Mouse (Mus musculus) gastrocnemius, postnatal 10 days (tissue): ENCODE data around the gene Mptx2. TPM values are rescaled to one million over a fixed set of nuclear protein-coding genes. Genes with fewer than 3 reads are reported as not detected.
"Not testable (repeated sequence)": the region's sequence is repeated elsewhere in the genome, so short reads cannot be mapped to it uniquely, and the experiment has no call there.

Experiments
- DNase-seq: peaks from one replicate; pipeline ENCODE4 v3.0.0; 2021; ENCODE audit warnings: mixed read lengths
- long read RNA-seq, 2 experiments: library from polyadenylated mRNA; stranded (forward); transcript quantifications; one replicate each; pipeline ENCODE4 v2.0.0; 2021
- total RNA-seq, 2 experiments: library from RNA; stranded (reverse); gene quantifications; 2 replicates each; pipeline ENCODE4 v1.2.3; 2021

Mptx2 gene
- total RNA-seq: not detected
- long read RNA-seq, experiment 1: 0 reads
- long read RNA-seq, experiment 2: 0 reads

DNA sequence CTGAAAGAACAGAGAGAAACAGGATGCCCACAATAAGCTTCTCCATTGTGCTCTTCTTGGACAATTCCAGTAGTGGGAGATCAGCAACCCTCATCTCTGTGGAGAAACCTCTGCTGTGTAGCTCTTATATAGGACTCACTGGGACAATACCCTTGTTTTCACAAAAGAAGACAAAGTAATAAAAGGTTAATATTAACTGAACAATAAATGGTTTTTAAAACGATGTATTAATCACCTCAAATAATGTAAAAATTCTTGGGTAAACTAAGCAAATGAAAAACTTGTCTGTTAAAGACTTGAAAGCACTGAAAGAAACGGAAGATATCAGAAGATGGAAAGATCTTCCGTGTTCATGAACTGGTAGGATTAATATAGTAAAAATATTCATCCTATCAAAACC lies at the start of gene Mptx2:
TSS of gene Mptx2 (minus strand) at position 101 of the 400 bp plus-strand sequence.
- DNase-seq: no peak

DNA sequence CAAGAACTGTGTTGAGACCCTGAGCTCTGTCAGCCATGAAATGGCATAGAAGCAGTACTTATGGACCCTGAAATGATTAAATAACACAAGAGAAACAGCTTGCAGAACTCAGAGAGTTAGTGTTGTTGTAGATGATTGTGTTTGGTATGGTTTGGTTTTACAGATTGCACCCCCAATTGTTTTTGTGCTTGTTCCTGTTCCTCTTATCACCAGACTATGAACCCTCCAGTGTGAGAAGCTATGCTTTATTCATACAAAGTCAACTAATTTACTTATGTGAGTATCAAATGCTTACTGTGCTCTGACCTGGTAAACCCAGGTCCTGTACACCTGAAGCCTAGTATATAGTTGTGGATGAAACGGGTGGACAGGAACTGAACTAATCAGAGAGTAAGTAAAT lies 49.0 kb upstream of the Mptx2 start:
- no peak for DNase-seq

DNA sequence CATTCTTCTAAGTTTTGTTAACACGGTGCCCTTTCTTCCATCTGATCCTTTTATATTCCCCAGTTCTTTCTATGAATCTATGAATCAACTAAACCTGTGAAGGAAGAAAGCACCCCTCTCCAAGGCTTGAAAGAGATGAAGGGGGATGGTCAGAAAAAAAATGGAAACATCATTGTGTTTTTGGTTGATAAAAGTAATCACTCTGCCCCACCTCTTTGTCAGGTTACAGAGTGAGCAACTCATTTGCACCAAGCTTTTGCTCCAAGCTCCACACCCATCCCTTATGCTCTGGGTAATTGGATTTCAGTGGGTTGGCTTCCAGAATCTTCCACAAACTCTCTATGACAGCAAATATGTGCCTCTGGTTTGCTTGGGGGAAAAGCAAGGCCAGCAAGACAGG lies 47.8 kb upstream of the Mptx2 start:
- DNase-seq: no peak

DNA sequence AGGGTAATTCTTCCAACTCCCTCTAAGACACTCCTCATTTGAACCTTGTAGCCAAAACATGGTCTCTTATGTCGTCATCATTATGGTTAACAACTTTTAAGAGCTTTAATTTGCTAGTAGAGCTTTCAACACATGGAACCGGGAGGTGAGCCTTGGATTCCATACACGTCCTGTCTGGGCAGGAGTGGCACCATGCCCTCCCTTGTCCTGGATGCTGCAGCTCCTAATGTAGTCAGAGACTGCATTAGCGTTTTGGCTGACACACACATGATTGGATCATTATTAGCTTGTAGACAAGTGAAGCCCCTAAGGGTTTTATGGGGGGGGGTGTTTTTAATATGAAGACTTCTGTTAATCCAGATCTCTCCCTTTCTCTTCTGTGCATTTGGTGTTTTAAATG lies 47.4 kb upstream of the Mptx2 start:
- no peak for DNase-seq

DNA sequence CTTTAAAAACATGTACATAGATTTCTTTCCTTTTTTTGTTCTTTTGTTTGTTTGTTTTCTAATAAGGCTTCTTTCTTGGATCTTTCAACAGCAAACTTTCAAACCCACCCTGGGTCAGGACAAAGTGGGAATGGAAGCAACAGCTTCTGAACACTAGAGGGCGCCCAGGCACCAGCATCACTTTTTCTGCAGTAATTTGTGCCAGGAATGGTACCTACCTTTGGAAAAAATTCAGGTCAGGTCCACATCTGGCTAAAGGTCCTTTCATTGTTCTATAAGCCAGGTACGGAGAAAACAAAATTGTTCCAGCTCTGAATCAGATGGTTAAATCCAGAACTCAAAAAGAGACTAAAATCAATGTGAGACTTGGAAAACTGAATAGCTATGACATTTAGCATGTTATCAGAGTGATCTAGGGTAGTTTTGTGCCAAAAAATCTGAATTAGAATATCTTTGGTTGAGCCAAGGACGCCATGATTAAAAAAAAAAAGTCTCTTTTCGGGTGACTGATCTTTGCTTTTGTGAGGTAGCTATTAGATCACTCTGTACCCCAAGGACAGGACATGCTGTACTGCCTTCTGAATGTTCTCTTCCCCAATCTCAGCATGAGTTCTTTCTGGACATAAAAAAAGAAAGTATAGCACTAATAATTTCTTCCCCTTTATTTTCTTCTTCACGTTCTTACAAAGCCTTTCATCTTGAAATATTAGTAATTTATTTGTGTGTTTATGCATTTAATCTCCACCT lies 46.4 kb upstream of the Mptx2 start:
- peak; percentile 22 for DNase-seq

DNA sequence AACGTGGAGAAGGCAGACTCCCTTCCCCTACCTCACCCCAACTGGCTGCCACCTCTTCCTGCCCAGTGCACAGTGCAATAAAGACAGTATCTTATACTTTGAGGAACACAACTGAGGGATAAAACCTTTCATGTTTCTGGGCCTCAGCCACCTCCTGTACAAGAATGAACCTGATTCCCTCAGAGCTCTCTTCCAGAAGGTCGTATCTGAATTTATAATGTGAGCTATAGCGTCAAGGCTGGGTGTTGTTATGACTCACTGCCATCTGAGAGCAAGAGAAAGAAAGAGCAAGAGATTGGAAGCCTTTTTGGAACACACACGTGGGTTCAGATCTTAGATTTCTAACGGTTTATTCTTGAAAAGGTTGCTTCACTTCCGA lies 44.7 kb upstream of the Mptx2 start:
- no peak for DNase-seq

DNA sequence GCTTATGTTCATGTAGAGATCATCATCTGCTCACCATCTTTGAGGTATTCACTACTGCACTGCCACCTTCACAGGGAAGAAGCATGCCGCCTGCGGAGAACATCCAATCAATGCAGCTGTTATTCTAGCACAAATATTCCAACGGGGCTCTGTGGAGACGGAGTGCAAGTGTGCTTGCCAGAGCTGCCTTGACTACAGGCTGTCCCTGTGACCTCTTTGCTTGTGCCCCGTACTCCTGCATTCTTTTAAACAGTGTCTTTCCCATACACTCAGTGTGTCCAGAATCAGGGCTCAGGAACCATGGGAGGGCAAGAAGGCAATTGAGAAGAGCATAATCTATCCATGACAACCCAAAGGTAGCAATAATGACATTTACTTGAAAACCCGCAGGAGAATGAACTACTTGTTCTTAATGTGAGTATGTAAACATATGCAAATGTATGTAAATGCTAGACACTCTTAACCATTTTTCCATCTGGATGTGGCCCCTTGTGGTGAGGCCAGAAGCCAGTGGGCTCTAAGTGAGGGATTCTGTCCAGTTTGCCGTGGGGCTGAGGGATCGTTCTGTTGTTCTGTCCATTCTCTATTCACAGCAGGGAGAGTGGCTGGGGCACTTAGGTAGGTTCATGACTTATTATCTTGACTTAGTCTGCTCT lies 44.1 kb upstream of the Mptx2 start:
- no peak for DNase-seq

DNA sequence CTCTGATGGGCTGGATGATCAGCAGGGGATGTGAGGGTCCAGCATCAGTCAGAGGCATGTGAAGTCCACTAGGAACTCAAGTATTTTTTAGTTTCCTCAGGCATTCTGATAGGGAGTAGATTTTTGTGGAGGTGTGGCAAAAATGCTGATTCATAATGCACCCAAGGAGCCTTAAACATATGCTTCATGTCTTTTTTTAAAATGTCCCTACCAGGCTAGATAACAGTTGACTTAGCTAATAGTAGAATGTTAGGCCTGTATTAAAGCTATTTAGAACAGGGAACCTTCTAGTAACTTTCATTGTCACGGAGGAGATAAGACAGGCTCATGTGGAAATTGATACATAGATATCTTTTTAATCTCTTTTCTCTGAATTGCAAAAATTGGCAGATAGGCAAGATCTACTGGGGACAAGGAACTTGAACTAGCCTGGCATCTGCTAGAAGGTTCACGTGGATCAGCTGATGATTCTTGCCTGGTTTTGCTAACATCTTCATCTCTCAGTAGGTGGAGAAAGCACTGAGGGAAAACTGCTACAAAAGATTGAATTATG lies 40.4 kb upstream of the Mptx2 start:
- DNase-seq: no peak

DNA sequence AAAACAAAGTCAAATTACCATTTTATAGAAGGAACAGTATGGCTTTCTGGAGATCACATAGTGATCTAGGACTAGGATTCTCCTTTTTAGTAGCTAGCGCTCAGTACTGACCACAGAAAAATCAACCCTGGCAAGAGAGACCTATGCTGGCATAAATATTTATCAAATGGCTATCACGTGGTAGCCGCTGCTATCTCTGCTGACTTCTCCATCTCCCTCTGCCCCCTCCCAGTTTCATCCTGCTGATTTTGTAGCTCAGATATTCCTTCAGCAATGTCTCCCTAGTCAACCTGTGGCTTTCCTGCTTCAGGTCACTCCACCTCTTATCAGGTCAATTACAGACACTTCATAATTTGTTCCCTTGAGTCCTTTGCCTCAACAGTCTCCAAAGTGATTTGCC lies 38.1 kb upstream of the Mptx2 start:
- DNase-seq: no peak

DNA sequence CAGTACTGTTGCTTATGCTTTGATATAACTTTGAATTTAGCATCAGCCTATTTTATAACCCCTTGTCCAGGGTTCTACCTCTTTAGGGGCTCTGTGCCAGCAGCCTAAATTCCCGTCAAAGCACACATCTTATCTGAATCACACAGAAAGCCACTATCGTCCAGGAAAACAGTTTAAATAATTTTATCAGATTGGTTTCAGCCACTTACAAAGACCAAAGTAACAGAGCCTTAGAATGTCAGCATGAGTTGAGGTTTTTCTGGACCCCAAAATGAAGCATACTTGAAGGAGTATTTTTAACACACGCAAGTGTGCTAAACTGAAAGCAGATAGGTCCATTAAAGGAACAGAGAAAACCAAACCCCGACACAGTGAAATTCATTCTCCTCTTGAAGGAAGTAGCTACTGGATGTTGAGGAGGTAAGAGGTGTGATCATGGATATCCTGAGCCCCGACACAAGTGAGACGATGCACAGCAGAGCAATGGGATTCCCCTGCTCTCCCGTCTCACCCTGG lies 36.0 kb upstream of the Mptx2 start:
- DNase-seq: not testable (repeated sequence)

DNA sequence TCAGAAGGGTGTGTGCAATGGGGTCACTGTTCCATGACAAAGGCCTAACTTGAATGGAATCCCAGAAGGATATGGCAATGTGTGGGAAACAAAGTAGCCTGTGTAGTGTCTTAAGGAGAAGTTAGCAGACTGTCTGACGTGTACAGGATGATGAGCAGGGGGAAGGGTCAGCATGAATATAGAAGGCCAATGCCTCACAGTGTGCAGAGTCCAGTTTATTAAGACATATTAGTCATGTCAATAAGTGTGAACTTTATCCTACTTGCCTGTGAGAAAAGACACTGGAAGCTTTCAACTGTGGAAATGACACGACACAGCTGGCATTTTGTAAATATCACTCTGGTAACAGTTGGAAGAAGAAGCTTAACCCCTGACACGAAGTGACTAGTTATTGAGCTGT lies 25.2 kb upstream of the Mptx2 start:
- DNase-seq: not testable (repeated sequence)

DNA sequence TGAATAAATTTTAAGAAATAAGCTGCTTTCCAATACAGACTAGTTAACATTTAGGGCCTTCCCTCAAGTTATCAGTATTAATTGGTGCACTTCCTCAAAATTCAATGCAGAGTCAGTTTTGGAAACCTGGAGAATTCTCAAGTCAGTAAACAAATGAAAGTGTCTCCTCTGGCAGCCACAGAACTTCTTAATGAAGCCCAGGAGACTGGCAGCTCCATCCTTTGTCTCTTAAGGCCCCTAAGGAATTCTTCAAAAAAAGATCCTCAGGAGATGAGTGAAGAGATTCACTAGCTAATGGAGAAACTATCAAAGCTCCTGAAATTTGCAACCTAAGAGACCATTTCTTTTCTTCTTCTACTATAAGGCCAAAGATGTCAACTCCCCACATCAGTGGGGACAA lies 11.9 kb downstream of the Mptx2 start, which contains the start of gene Olfr418:
TSS of gene Olfr418 (plus strand) at position 301 of the 400 bp plus-strand sequence.
- DNase-seq: no peak

DNA sequence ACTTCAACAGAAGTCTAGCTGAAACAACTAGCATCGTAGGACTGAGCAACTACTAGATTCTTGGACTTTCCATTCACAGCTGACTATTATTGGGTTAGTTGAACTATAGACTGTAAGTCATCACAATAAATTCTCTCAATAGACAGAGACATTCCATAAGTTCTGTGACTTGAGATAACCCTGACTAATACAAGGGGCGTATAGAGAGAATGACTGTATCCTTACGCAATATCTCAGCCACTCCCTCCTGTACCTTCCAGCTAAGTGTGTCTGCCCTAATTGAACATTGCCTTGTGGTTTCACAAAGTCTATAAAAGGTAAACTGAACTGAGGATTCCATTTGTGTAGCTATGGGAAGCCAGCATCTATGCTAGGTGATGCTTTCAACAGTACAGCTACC lies 27.7 kb downstream of the Mptx2 start:
- no peak for DNase-seq

DNA sequence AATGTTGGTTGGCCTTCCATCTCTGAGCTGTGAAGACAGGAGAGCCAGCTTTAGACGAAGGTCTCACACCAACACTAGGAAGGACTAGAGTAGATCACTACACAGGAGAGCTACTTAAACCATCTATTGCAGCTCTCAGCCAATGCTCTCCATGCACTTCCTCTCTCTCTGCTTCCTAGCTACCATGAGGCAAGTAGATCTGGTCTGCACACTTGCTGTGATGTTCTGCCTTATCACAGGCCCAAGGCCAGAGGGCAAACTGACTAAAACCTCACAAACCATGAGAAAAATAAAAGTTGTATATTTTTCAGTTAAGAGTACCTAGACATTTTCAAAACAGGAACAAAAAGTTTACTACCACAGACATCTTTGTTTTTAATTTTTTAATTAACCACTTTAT lies 40.6 kb downstream of the Mptx2 start:
- DNase-seq: not testable (repeated sequence)

DNA sequence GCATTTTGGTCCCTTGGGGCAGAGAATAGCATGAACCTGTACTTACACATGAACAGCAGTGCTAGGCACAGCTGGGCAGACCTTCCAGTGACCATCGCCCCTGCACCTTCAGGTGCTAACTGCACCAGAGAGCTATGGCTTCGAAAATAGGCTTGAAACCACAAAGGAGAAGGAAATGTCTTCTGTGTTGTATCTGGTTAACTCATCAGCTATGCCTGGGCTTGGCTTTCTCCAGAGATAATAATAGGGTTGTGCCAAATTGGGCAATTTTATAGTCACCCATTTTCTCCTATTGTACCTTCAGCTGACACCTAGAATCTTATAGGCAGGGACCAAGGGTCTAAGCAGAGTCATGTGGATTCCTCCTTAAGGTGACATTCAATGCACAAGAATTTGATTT lies 50.5 kb downstream of the Mptx2 start, which contains the start of gene Fcer1a:
TSS of gene Fcer1a (minus strand) at position 134 of the 400 bp plus-strand sequence.
- DNase-seq: no peak

Other genes starting within 250 kb of the Mptx2 start
- not detected for gene Olfr1408, start 140.4 kb downstream of the Mptx2 start, total RNA-seq
- not detected for gene Olfr1406, start 87.1 kb downstream of the Mptx2 start, total RNA-seq
- gene Olfr218, start 80.0 kb downstream of the Mptx2 start, total RNA-seq: not detected
- gene Olfr1404, start 65.4 kb downstream of the Mptx2 start, total RNA-seq: not detected
- gene Fcer1a, start 50.6 kb downstream of the Mptx2 start, total RNA-seq: under 1 TPM in 1 of 2 experiments, not detected in 1; 0.54 TPM
- gene Olfr418, start 11.8 kb downstream of the Mptx2 start, total RNA-seq: not detected
- gene Ackr1, start 56.0 kb upstream of the Mptx2 start, total RNA-seq: 10 to 100 TPM in 1 of 2 experiments, 1 to 10 TPM in 1; 8.4 to 11.3 TPM
- 1 to 10 TPM in 1 of 2 experiments, under 1 TPM in 1; 0.26 to 1.0 TPM for gene Aim2, start 73.1 kb upstream of the Mptx2 start, total RNA-seq
- 10 to 100 TPM; 22.9 to 31.4 TPM for gene Cadm3, start 89.9 kb upstream of the Mptx2 start, total RNA-seq
- gene Ifi206, start 213.3 kb upstream of the Mptx2 start, total RNA-seq: not detected